Comparison of ENCODE assay signal across 13 mouse cellular contexts in the genomic region with DNA sequence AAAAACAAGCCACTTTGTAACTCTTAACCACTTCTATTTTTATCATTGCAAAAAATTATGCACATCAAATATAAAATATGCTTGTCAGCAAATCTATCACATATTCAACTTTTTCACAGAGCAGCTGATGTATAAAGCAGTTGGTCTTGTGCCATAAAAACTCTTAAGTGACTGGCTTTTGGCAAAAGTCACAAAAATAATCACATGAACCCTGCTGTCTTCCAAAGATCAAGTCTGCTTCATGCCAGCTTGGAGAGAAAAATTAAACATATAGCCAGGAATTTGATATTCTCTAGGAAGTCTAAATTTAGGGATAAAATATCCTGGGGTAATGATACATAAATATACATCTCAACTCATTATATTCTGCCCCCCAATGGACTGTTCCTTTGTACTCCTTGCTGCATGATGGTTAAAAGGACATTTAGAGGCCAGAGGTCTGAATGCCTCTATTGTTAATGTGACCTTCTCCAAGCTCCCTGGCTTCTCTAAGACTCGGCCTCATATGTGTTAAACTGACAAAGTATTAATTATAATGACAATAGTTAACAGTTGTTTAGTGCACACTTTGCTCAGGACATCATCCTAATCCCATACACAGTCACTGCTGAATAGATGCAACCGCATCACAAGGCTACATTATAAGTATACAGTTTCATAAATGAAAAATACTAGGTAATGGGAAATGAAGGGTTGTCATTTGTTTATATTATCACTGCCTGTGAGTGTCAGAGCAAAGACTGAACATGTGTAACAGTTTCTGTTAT.
"Had no signal": no experiment of that assay in that cellular context is flagged by ENCODE, and none has a peak within 500 bp of the region (broad histone marks: within the 10 kb centered on the region; RNA-seq: fewer than 3 reads in every experiment).

No protein-coding gene starts in this region.

- H3K9ac ChIP-seq: liver, embryonic 12.5 days; lung, embryonic 14.5 days; midbrain, embryonic 15.5 days; neural tube, embryonic 12.5 days had no signal

- ATAC-seq: liver, embryonic 12.5 days; midbrain, embryonic 15.5 days had no signal

- H3K36me3 ChIP-seq: limb, embryonic 10.5 days; liver, embryonic 12.5 days; midbrain, embryonic 15.5 days; neural tube, embryonic 12.5 days had no signal

- H3K27ac ChIP-seq: left cerebral cortex, adult 2 months; limb, embryonic 10.5 days; liver, embryonic 12.5 days; macrophage; midbrain, embryonic 15.5 days; neural tube, embryonic 12.5 days had no signal

- H3K9me3 ChIP-seq: limb, embryonic 10.5 days; liver, embryonic 12.5 days; megakaryocyte, embryonic 14.5 days; midbrain, embryonic 15.5 days; neural tube, embryonic 12.5 days had no signal

- H3K27me3 ChIP-seq: liver, embryonic 12.5 days; megakaryocyte, embryonic 14.5 days; midbrain, embryonic 15.5 days; neural tube, embryonic 12.5 days had no signal

- DNase-seq: kidney, postnatal 25 days; lung, embryonic 14.5 days; lung, postnatal 10 days; thymus, adult 18-20 months; thymus, postnatal 14 days had no signal

- H3K4me1 ChIP-seq: limb, embryonic 10.5 days; liver, embryonic 12.5 days; megakaryocyte, embryonic 14.5 days; midbrain, embryonic 15.5 days; neural tube, embryonic 12.5 days had no signal

- H3K4me3 ChIP-seq: left cerebral cortex, adult 2 months; limb, embryonic 10.5 days; liver, embryonic 12.5 days; megakaryocyte, embryonic 14.5 days; midbrain, embryonic 15.5 days; neural tube, embryonic 12.5 days had no signal

- H3K4me2 ChIP-seq: liver, embryonic 12.5 days; lung, embryonic 14.5 days; midbrain, embryonic 11.5 days; midbrain, embryonic 15.5 days; neural tube, embryonic 12.5 days had no signal
